ENCODE assay signal across 20 mouse cellular contexts in the genomic region with DNA sequence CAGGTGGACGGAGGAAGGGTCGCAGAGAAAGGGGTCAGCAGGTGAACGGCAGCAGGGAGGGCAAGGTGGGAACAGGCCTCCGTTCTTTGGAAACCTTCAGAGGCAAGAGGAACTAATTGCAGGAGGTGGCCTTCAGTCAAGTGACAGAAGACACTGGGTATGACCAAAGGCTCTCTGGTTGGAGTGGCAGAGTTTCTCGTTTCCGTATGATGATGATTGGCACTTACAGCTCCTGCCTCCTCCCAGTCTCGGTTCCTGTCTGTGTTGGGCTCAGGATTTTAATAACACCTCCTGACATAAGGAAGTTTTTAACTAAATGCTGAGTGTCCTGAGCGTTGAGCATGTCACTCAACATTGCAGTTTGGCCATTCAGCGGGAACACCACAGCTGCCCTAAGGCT. TPM values are rescaled to one million over a fixed set of nuclear protein-coding genes. Genes with fewer than 3 reads are reported as not detected.
"Had no signal": no experiment of that assay in that cellular context is flagged by ENCODE, and none has a peak within 500 bp of the region (broad histone marks: within the 10 kb centered on the region; RNA-seq: fewer than 3 reads in every experiment).

No protein-coding gene starts in this region.

- H3K9me3 ChIP-seq: midbrain, embryonic 10.5 days; midbrain, embryonic 12.5 days; neural tube, embryonic 13.5 days; neural tube, embryonic 15.5 days had no signal

- DNase-seq: lung, adult 18-20 months; lung, embryonic 14.5 days; lung, postnatal 10 days; lung, postnatal 4 days; retina, postnatal 1 day; right cerebral cortex, adult 18-20 months; right cerebral cortex, postnatal 25 days; right cerebral cortex, postnatal 4 days; spleen, adult 18-20 months; thymus, adult 18-20 months; thymus, postnatal 14 days; thymus, postnatal 36 days had no signal

- H3K27ac ChIP-seq: liver, embryonic 14.5 days; midbrain, embryonic 10.5 days; neural tube, embryonic 15.5 days had no signal

- H3K36me3 ChIP-seq: midbrain, embryonic 10.5 days; midbrain, embryonic 12.5 days; neural tube, embryonic 13.5 days; neural tube, embryonic 15.5 days had no signal

- H3K27me3 ChIP-seq: midbrain, embryonic 12.5 days; neural tube, embryonic 13.5 days; neural tube, embryonic 15.5 days had no signal

- H3K4me3 ChIP-seq: midbrain, embryonic 10.5 days; midbrain, embryonic 12.5 days; myocyte; neural tube, embryonic 13.5 days; neural tube, embryonic 15.5 days had no signal

- H3K9ac ChIP-seq: liver, embryonic 14.5 days; lung, embryonic 14.5 days; midbrain, embryonic 12.5 days; neural tube, embryonic 13.5 days; neural tube, embryonic 15.5 days had no signal

- H3K4me2 ChIP-seq: lung, embryonic 14.5 days; midbrain, embryonic 12.5 days; neural tube, embryonic 13.5 days; neural tube, embryonic 15.5 days had no signal

RNA-seq across cellular contexts. Expression of a gene that starts 57.3 kb away (rescaled TPM):
- total RNA-seq: megakaryocyte-erythroid progenitor cell, adult 5-6 weeks had no signal
- polyA plus RNA-seq: liver, embryonic 16.5 days; lung, embryonic 14.5 days had no signal
